Mouse (Mus musculus): ENCODE measurements around the gene Homer1.
A peak's percentile ranks its signal among the peaks of the same experiment; 100 is the strongest.

Homer1 gene

GRCm38 (mm10) chr13:93299316-93299715, at the start of gene Homer1:
Homer1 (plus strand) TSS chr13:93299635.
- no peak for DNase-seq (ENCODE audit: low read depth, low spot score)

- DNase-seq (ENCODE audit: low read depth, low spot score), result no peak
These were observed 47.7 kb upstream of the Homer1 start for GRCm38 (mm10) chr13:93251732-93252131.

- DNase-seq (ENCODE audit: low read depth, low spot score), result no peak
These were observed 47.3 kb upstream of the Homer1 start for GRCm38 (mm10) chr13:93252175-93252574.

- peak; percentile 86 for DNase-seq (ENCODE audit: low read depth, low spot score)
These were observed 46.5 kb upstream of the Homer1 start for GRCm38 (mm10) chr13:93252941-93253340.

- no peak for DNase-seq (ENCODE audit: low read depth, low spot score)
These were observed 32.3 kb upstream of the Homer1 start for GRCm38 (mm10) chr13:93267151-93267550.

GRCm38 (mm10) chr13:93300581-93300980, 1.1 kb downstream of the Homer1 start:
- no peak for DNase-seq (ENCODE audit: low read depth, low spot score)

- DNase-seq (ENCODE audit: low read depth, low spot score), result no peak
These were observed 1.6 kb downstream of the Homer1 start for GRCm38 (mm10) chr13:93301060-93301459.

GRCm38 (mm10) chr13:93302846-93303562, 3.6 kb downstream of the Homer1 start:
- DNase-seq (ENCODE audit: low read depth, low spot score), result no peak

GRCm38 (mm10) chr13:93303563-93304250, 4.3 kb downstream of the Homer1 start:
- DNase-seq (ENCODE audit: low read depth, low spot score), result peak; percentile 96

GRCm38 (mm10) chr13:93304251-93305001, 5.0 kb downstream of the Homer1 start:
- peak; percentile 62 for DNase-seq (ENCODE audit: low read depth, low spot score)

GRCm38 (mm10) chr13:93305149-93305548, 5.7 kb downstream of the Homer1 start:
- no peak for DNase-seq (ENCODE audit: low read depth, low spot score)

- DNase-seq (ENCODE audit: low read depth, low spot score), result peak; percentile 35
These were observed 6.2 kb downstream of the Homer1 start for GRCm38 (mm10) chr13:93305636-93306035.

GRCm38 (mm10) chr13:93306545-93306944, 7.1 kb downstream of the Homer1 start:
- no peak for DNase-seq (ENCODE audit: low read depth, low spot score)

GRCm38 (mm10) chr13:93307700-93308099, 8.3 kb downstream of the Homer1 start:
- peak; percentile 68 for DNase-seq (ENCODE audit: low read depth, low spot score)

- no peak for DNase-seq (ENCODE audit: low read depth, low spot score)
These were observed 9.9 kb downstream of the Homer1 start for GRCm38 (mm10) chr13:93309295-93309694.

GRCm38 (mm10) chr13:93312518-93312917, 13.1 kb downstream of the Homer1 start:
- no peak for DNase-seq (ENCODE audit: low read depth, low spot score)

- no peak for DNase-seq (ENCODE audit: low read depth, low spot score)
These were observed 14.9 kb downstream of the Homer1 start for GRCm38 (mm10) chr13:93314322-93314721.

- no peak for DNase-seq (ENCODE audit: low read depth, low spot score)
These were observed 20.7 kb downstream of the Homer1 start for GRCm38 (mm10) chr13:93320089-93320488.

- DNase-seq (ENCODE audit: low read depth, low spot score), result no peak
These were observed 26.9 kb downstream of the Homer1 start for GRCm38 (mm10) chr13:93326326-93326725.

- DNase-seq (ENCODE audit: low read depth, low spot score), result no peak
These were observed 32.3 kb downstream of the Homer1 start for GRCm38 (mm10) chr13:93331721-93332120.

- DNase-seq (ENCODE audit: low read depth, low spot score), result no peak
These were observed 33.1 kb downstream of the Homer1 start for GRCm38 (mm10) chr13:93332491-93332890.

- no peak for DNase-seq (ENCODE audit: low read depth, low spot score)
These were observed 35.9 kb downstream of the Homer1 start for GRCm38 (mm10) chr13:93335337-93335736.

Data from skeletal muscle tissue, adult 2 months (tissue).